Mouse (Mus musculus): ENCODE data around the gene Tas1r2. TPM values are rescaled to one million over a fixed set of nuclear protein-coding genes. Genes with fewer than 3 reads are reported as not detected.

Gene Tas1r2
- polyA plus RNA-seq, 1 experiment from 2014 or later: not detected

Small RNA genes lying within 50 kb of the gene (microRNA-seq; reads per million reads assigned to microRNA genes)
- gene Mir7020: not detected

Other genes with a start within 250 kb of the Tas1r2 start
- gene Iffo2, start 123.0 kb upstream of the Tas1r2 start, polyA plus RNA-seq (2014; fragmentation: Nextera tagmentation; extraction: Ambion mirVana): 3.7 and 3.9 TPM in 2 replicates
- not detected in 2 replicates for gene Gm21969, start 50.4 kb upstream of the Tas1r2 start, polyA plus RNA-seq (2014; fragmentation: Nextera tagmentation; extraction: Ambion mirVana)
- 15.4 and 17.0 TPM in 2 replicates for gene Aldh4a1, start 30.7 kb upstream of the Tas1r2 start, polyA plus RNA-seq (2014; fragmentation: Nextera tagmentation; extraction: Ambion mirVana)
- 0.25 and 0.31 TPM in 2 replicates for gene Pax7, start 180.0 kb downstream of the Tas1r2 start, polyA plus RNA-seq (2014; fragmentation: Nextera tagmentation; extraction: Ambion mirVana)